Mouse (Mus musculus) stomach, postnatal 0 days (tissue): ENCODE data around the gene Crcp. TPM values are rescaled to one million over a fixed set of nuclear protein-coding genes. Genes with fewer than 3 reads are reported as not detected.
A peak's percentile ranks its signal among the peaks of the same experiment; 100 is the strongest.

Source experiments
- ATAC-seq: fragments of 200-750 bp; cut with Nextera tagmentation; 2 replicates; pipeline ENCODE4 v1.8.0; 2017; ENCODE audit not compliant: low FRiP score, low TSS enrichment
- DNase-seq: peaks from one replicate; pipeline ENCODE4 v3.0.0-alpha.2; 2016; ENCODE audit warnings: low spot score
- H3K27ac ChIP-seq: fragments of 300-500 bp; sonication (generic); replicated peaks from 2 replicates; pipeline ENCODE4 v1.5.1; 2014; ENCODE audit warnings: mild to moderate bottlenecking, control low read depth
- H3K27me3 ChIP-seq: fragments of 300-500 bp; sonication (generic); 2 replicates; pipeline ENCODE4 v1.6.1; 2014; ENCODE audit warnings: low read length; ENCODE audit not compliant: control insufficient read depth, insufficient read depth
- H3K36me3 ChIP-seq: fragments of 300-500 bp; sonication (generic); 2 replicates; pipeline ENCODE4 v1.6.1; 2014; ENCODE audit warnings: low read length, mixed read lengths; ENCODE audit not compliant: control insufficient read depth, insufficient read depth
- H3K4me1 ChIP-seq: fragments of 300-500 bp; sonication (generic); replicated peaks from 2 replicates; pipeline ENCODE4 v1.6.1; 2014; ENCODE audit warnings: antibody characterized with exemption; ENCODE audit not compliant: control insufficient read depth, insufficient read depth
- H3K4me2 ChIP-seq: fragments of 300-500 bp; sonication (generic); replicated peaks from 2 replicates; pipeline ENCODE4 v1.6.1; 2014; ENCODE audit warnings: low read depth, mild to moderate bottlenecking, control low read depth, moderate library complexity
- H3K4me3 ChIP-seq: fragments of 300-500 bp; sonication (generic); 2 replicates; pipeline ENCODE4 v1.5.1; 2014; ENCODE audit warnings: low read depth, low read length, control low read depth
- H3K9ac ChIP-seq: fragments of 300-500 bp; sonication (generic); 2 replicates; pipeline ENCODE4 v1.6.1; 2014; ENCODE audit warnings: mild to moderate bottlenecking, low read length, control low read depth, mixed read lengths
- H3K9me3 ChIP-seq: fragments of 300-500 bp; sonication (generic); 2 replicates; pipeline ENCODE4 v1.6.1; 2016; ENCODE audit warnings: low read length; ENCODE audit not compliant: control insufficient read depth
- CTCF ChIP-seq: IDR thresholded peaks from 2 replicates; pipeline ENCODE4 v1.5.1; 2016; ENCODE audit warnings: antibody characterized with exemption, low read depth, mild to moderate bottlenecking, moderate library complexity
- EP300 ChIP-seq: optimal IDR thresholded peaks from 2 replicates; pipeline ENCODE3; 2016; ENCODE audit warnings: antibody characterized with exemption
- WGBS: fragments of 180-500 bp; shearing (Covaris S2); extraction: QIAGEN DNeasy Blood & Tissue Kit; methylation state at CpG from one replicate; pipeline ENCODE4 v1.1.7; 2014; 5-methylcytosine and 5-hydroxymethylcytosine counted together
- polyA plus RNA-seq: library from polyadenylated mRNA; unstranded; fragments of >200 nt; fragmentation: Nextera tagmentation; extraction: Ambion mirVana; gene quantifications from 2 replicates; pipeline ENCODE4 v1.2.1, GENCODE M21; 2015

The Crcp gene
- polyA plus RNA-seq, 1 experiment from 2014 or later: 26.0 TPM

- DNase-seq (no peak), ATAC-seq (no peak)
- Histone ChIP-seq H3K4me3 (no peak overlapping the region), H3K36me3 (no peaks in the 10 kb centered on the region), H3K4me2 (no peak overlapping the region), H3K4me1 (no peaks in the 10 kb centered on the region), H3K27ac (no peak overlapping the region), H3K9me3 (no peaks in the 10 kb centered on the region), H3K9ac (no peak overlapping the region), H3K27me3 (no peaks in the 10 kb centered on the region)
- 45% methylated on average over 8 of the region's 8 CpGs for WGBS
- TF ChIP-seq CTCF (no peak), EP300 (no peak)
Measured at GRCm38 (mm10) chr5:130019461-130019860, 9.6 kb upstream of the Crcp start.

GRCm38 (mm10) chr5:130021361-130021966, 7.6 kb upstream of the Crcp start:
- Histone ChIP-seq H3K9me3 (no peaks in the 10 kb centered on the region), H3K9ac (0 out of 2 replicates have a peak overlapping the region, but pooled peaks have one; percentile 1)

GRCm38 (mm10) chr5:130022366-130022765, 6.7 kb upstream of the Crcp start:
- no peak overlapping the region for H3K27ac ChIP-seq
- 71% methylated on average over 7 of the region's 7 CpGs for WGBS
- no peak for DNase-seq
- no peak overlapping the region for H3K4me2 ChIP-seq
- no peak overlapping the region for H3K4me3 ChIP-seq
- no peak for ATAC-seq
- no peaks in the 10 kb centered on the region for H3K27me3 ChIP-seq
- no peak overlapping the region for H3K9ac ChIP-seq
- H3K4me1 ChIP-seq: no peaks in the 10 kb centered on the region
- TF ChIP-seq EP300 (no peak), CTCF (no peak)
- H3K9me3 ChIP-seq: no peaks in the 10 kb centered on the region
- no peaks in the 10 kb centered on the region for H3K36me3 ChIP-seq

More at GRCm38 (mm10) chr5:130021361-130021966, 7.6 kb upstream of the Crcp start:
- no peak overlapping the region for H3K27ac ChIP-seq
- DNase-seq: no peak
- ATAC-seq: no peak
- no peaks in the 10 kb centered on the region for H3K36me3 ChIP-seq
- no peaks in the 10 kb centered on the region for H3K27me3 ChIP-seq
- no peak overlapping the region for H3K4me2 ChIP-seq
- H3K4me3 ChIP-seq: no peak overlapping the region
- no peak for TF ChIP-seq EP300
- no peak for TF ChIP-seq CTCF
- 68% methylated on average over 5 of the region's 5 CpGs for WGBS
- H3K4me1 ChIP-seq: no peaks in the 10 kb centered on the region

GRCm38 (mm10) chr5:130023067-130023766, 5.9 kb upstream of the Crcp start:
- 38% methylated on average over 12 of the region's 12 CpGs for WGBS
- Histone ChIP-seq H3K36me3 (no peaks in the 10 kb centered on the region), H3K9ac (no peak overlapping the region), H3K4me1 (no peaks in the 10 kb centered on the region), H3K27ac (no peak overlapping the region), H3K27me3 (no peaks in the 10 kb centered on the region), H3K4me2 (peak overlapping the region; percentile 78), H3K9me3 (no peaks in the 10 kb centered on the region), H3K4me3 (peak overlapping the region; percentile 65; the same call in 1 of the 2 replicates)
- no peak for TF ChIP-seq CTCF
- DNase-seq (no peak), ATAC-seq (no peak)

- no peaks in the 10 kb centered on the region for H3K27me3 ChIP-seq
- peak; percentile 89 for TF ChIP-seq CTCF
- TF ChIP-seq EP300: no peak
- H3K4me3 ChIP-seq: peak overlapping the region; percentile 65
- H3K9me3 ChIP-seq: no peaks in the 10 kb centered on the region
- H3K36me3 ChIP-seq: no peaks in the 10 kb centered on the region
- DNase-seq: peak; percentile 92
- WGBS: under 1% methylated on average over 32 of the region's 32 CpGs
- peak overlapping the region; percentile 78 for H3K4me2 ChIP-seq
- H3K4me1 ChIP-seq: no peaks in the 10 kb centered on the region
- peak; percentile 95 for ATAC-seq
- H3K27ac ChIP-seq: peak overlapping the region; percentile 79
- peak overlapping the region; percentile 61 for H3K9ac ChIP-seq
Measured at GRCm38 (mm10) chr5:130023767-130024539, 5.1 kb upstream of the Crcp start.
